Mouse (Mus musculus): ENCODE measurements around the gene Lelp1.

Gene Lelp1

DNA sequence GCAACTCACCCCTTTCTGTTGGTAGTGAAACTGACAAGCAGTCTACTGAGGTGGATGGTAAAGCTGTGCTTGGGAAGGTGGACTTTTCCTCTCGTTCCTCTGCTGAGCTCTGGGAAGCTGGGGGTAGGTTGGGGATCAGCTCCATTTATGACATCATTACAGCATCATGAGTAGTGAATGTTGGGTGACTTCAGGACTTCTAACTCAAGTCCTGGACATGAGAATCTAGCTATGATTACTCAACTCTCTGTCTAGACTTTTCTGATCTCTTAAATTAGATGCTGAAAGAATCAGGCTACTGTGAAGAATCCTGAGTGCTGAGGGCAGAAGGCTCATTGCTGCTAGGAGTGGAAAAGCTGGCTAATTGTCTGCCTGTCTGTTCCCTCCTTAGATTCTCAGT lies at the start of gene Lelp1:
TSS of gene Lelp1 (minus strand) at position 101 of the 400 bp plus-strand sequence.
- DNase-seq (ENCODE audit: low spot score in 2 of 2) = no peak

DNA sequence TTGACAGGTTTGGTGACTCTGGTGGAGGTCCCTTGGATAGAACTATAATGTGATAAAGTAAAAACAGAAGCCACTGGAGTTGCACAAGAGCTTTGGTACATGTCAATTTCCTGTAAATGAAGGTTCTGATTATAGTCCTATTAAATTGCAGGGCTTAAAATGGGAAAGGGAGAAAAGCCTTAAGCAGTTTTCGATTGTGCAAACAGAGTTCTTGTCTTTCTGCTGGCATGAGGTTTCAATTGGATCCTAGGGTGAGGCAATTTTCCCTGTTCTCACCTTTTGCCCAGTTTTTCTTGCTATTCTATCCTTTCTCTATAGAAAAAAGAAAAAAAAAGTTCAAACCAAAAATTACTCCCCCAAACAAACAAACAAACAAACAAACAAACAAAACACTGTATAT lies 34.3 kb upstream of the Lelp1 start:
- DNase-seq (ENCODE audit: low spot score in 2 of 2) = no peak

GRCm38 (mm10) chr3:92169847-92170246 lies 27.3 kb upstream of the Lelp1 start:
- DNase-seq (ENCODE audit: low spot score in 2 of 2) = no peak

DNA sequence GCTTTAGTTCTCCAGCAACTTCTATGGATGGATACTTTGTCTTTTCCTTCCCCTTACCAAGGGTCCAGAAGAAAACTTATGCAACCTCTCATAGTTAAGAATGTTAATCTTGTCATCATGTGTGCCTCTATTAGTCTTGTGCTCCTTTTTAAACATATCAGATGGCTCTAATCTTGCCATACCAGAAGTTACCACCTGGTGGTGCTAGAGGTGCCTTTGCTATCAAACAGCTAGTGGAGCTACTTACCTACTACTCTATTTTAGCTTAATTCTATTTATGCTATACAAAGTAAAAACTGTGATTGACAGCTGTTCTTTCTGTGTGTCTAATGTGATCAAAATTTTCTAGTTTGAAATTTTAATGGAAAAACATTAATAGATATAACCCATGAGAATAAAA lies 10.8 kb upstream of the Lelp1 start:
- no peak for DNase-seq (ENCODE audit: low spot score in 2 of 2)

- DNase-seq (ENCODE audit: low spot score in 2 of 2) = no peak
These were observed 8.2 kb upstream of the Lelp1 start for GRCm38 (mm10) chr3:92150631-92151277.

GRCm38 (mm10) chr3:92147913-92148312 lies 5.4 kb upstream of the Lelp1 start:
- no peak for DNase-seq (ENCODE audit: low spot score in 2 of 2)

DNA sequence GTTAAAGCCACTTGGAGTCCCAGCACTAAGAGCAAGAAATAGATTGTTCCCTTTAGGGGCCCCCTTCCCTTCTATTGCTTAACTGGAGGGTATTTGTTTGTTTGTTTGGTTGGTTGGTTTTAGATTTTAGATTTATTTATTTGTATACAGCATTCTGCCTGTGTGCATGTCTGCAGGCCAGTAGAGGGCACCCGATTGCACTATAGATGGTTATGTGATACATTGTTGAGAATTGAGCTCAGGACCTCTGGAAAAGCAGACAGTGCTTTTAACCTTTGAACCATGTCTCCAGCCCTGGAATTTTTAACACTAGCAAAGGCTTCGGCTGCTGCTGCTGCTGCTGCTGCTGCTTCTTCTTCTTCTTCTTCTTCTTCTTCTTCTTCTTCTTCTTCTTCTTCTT lies 4.9 kb upstream of the Lelp1 start:
- DNase-seq (ENCODE audit: low spot score in 2 of 2) = no peak

DNA sequence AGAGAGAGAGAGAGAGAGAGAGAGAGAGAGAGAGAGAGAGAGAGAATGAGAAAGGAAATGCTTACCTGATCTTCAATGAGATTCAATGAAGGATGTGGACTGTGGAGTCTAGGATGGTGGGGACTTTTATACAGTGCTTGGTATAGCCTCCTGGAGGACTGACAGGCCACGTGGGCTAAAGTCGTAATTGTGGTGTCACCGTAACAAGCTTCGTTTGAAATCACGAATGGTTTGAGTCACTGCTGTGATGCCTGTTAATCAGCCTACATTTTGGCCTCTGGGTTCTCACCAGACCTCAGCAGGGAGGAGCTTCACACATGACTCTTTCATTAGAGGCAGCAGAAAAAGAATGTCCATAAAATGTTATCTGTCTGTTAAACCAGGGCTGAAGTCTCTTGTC lies 18.7 kb downstream of the Lelp1 start, which contains the start of gene Prr9:
TSS of gene Prr9 (minus strand) at position 101 of the 400 bp plus-strand sequence.
- no peak for DNase-seq (ENCODE audit: low spot score in 2 of 2)

GRCm38 (mm10) chr3:92120902-92121301 lies 21.6 kb downstream of the Lelp1 start:
- no peak for DNase-seq (ENCODE audit: low spot score in 2 of 2)

DNA sequence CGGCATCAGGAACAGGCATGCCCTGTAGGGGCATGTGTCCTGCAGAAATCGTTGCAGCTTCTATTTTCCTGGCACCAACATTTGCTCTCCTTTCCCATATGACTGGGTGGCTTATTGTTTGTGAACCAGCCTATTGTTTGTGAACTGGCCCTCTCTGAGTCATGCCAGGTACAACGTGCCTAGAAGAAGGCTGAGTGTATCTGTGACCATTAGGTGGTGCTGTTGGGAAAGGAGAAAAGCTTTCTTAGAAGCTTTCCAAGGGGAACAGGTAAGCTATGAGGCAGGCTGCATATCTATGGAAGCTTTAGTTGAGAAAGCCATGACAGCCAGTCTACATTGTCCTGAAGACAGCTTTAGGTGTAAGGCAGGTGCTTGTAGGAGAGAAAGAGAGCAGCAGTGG lies 24.6 kb downstream of the Lelp1 start:
- no peak for DNase-seq (ENCODE audit: low spot score in 2 of 2)

DNA sequence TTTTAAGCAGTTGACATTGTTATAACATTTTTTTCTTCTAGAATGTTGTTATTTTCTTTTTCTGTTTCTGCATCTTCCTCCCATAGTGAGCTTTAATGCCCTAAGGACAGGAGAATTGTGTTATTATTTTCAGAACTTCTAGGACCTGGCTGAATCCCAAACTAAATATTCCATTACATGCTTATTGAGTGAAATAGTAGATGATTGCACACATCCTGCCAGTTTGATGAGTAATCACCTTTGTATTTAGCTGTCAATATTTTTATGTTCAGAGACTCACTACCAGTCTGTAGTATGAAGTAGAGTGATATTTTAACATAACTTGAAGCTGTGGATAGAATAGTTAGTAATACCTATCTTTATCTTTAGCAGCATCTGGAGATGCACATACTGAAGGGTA lies 31.0 kb downstream of the Lelp1 start:
- no peak for DNase-seq (ENCODE audit: low spot score in 2 of 2)

DNA sequence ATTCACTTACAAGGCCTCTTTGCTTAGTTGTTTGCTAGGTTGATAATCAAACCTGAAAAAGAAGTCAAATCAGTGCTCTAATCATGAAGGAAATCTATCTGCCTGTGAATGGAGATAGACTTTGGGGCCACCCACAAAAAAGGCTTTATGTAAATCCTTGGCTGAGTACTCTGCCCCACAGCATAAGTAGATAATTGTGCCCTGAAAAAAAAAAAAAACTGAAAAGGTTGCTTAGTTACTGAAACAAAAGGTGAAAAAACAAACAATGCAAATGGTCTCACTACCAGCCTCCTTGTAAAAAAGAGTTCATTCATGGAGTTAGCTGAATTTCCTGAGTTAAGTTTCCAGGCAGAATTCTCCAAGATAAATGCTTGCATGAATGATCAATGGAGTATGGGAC lies 31.8 kb downstream of the Lelp1 start:
- no peak for DNase-seq (ENCODE audit: low spot score in 2 of 2)

GRCm38 (mm10) chr3:92106582-92106981 lies 36.0 kb downstream of the Lelp1 start:
- DNase-seq (ENCODE audit: low spot score in 2 of 2) = no peak

All from spleen, postnatal 4 days (tissue).